Mouse (Mus musculus) megakaryocyte, embryonic 14.5 days (primary cell): Measurements from ENCODE around the gene Spats1. TPM values are rescaled to one million over a fixed set of nuclear protein-coding genes. Genes with fewer than 3 reads are reported as not detected.

Experiments
- H3K27me3 ChIP-seq: replicated peaks from 2 replicates; pipeline ENCODE3; 2012; ENCODE audit warnings: inconsistent platforms
- H3K36me3 ChIP-seq: replicated peaks from 2 replicates; pipeline ENCODE3; 2012; ENCODE audit warnings: low read length, inconsistent platforms, mixed read lengths
- H3K4me1 ChIP-seq: 2 replicates; pipeline ENCODE4 v1.6.1; 2012; ENCODE audit warnings: inconsistent platforms
- H3K4me3 ChIP-seq: replicated peaks from 2 replicates; pipeline ENCODE3; 2012; ENCODE audit warnings: moderate library complexity, mild to moderate bottlenecking, inconsistent platforms
- H3K9me3 ChIP-seq: 2 replicates; pipeline ENCODE4 v1.6.1; 2012; ENCODE audit warnings: inconsistent platforms
- FLI1 ChIP-seq: IDR thresholded peaks from 2 replicates; pipeline ENCODE4 v1.6.1; 2012; ENCODE audit warnings: low read length, inconsistent platforms, mixed read lengths
- GATA1 ChIP-seq: IDR thresholded peaks from 3 replicates; pipeline ENCODE4 v1.6.1; 2012; ENCODE audit warnings: mixed read lengths, low read length, inconsistent platforms, borderline replicate concordance
- polyA plus RNA-seq: library from polyadenylated mRNA; stranded (reverse); fragments of >175 nt; gene quantifications from 2 replicates; pipeline ENCODE4 v1.2.3, GENCODE M21; 2012; ENCODE audit warnings: low replicate concordance; ENCODE audit not compliant: insufficient read depth

Spats1 gene
- polyA plus RNA-seq, 1 experiment: 0.34 TPM

DNA sequence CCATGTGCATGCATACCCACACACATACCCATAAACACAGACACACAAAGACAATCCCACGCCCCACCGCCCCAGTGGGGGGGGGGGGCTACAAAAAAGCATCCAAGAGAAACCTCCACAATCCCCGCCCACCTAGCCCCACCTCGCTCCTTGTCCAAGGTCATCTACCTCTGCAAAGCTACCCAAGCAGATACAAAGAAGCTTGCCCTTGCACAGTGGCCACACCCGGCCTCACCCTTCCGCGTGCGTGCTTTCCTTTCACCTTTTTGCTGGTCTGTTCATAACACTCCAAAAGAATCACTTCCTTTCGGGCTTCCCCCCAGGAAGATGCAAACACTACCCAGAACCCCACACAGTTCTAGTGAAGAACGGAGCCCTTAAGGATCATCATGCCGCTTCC lies 20.2 kb upstream of the Spats1 start:
- TF ChIP-seq FLI1 (no peak), GATA1 (no peak)
- peaks cover 62% of the 10 kb centered on the region for H3K27me3 ChIP-seq
- peaks cover 12% of the 10 kb centered on the region; the same call in 1 of the 2 replicates for H3K4me1 ChIP-seq
- H3K9me3 ChIP-seq: no peaks in the 10 kb centered on the region
- no peak overlapping the region for H3K4me3 ChIP-seq
- no peaks in the 10 kb centered on the region for H3K36me3 ChIP-seq

DNA sequence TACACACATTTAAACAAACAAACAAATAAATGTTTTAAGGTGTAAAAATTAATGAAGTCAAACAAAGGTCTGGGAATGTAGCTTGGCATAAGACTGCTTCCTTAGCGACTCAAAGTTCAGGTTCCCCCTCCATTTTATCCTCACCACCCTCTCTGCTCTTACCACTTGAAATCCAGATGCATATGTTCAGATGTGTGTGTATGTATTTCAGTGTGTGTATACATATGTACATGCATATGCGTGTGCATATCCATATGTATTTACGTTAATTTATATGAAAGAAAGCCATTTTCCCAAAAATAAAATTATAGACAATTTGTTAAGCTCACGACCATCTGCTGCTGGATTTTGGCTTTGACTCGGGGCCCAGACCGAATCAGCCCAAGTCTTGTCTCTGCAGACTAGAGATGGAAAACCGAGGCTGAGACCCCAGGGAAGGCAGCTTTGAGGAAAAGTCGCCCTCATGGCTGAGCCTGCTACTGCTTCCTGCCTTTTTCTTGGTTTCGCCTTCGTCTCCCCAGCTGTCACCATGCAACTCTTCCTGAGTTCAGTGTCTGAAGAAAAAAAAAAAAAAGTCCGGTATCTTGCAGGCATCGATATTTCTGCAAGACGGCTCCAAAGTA lies 15.4 kb upstream of the Spats1 start:
- no peak for TF ChIP-seq GATA1
- TF ChIP-seq FLI1: no peak
- H3K4me1 ChIP-seq: peaks cover 16% of the 10 kb centered on the region
- H3K27me3 ChIP-seq: peaks cover 60% of the 10 kb centered on the region
- no peaks in the 10 kb centered on the region for H3K9me3 ChIP-seq
- H3K4me3 ChIP-seq: no peak overlapping the region
- no peaks in the 10 kb centered on the region for H3K36me3 ChIP-seq

DNA sequence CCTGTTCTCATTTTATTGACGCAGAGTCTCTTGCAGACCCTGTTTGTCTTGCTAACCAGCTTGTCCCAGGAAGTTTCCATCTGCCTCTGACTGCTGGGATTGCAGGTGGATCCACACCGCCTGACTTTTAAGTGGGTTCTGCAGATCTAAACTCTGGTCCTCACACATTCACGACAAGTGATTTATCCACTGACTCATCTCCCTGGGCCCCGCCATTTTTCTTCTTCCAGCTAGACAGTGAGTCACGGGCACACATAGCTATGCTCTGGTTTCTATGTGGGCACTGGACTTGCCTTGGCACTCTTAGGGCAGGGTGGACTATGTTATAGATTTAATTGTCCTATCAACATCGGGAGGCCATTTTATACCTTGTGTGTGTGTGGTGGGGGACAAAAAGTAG lies 14.5 kb upstream of the Spats1 start:
- Histone ChIP-seq H3K36me3 (no peaks in the 10 kb centered on the region), H3K27me3 (peaks cover 61% of the 10 kb centered on the region), H3K4me1 (peaks cover 12% of the 10 kb centered on the region; the same call in 1 of the 2 replicates), H3K4me3 (no peak overlapping the region), H3K9me3 (no peaks in the 10 kb centered on the region)
- TF ChIP-seq FLI1: no peak

DNA sequence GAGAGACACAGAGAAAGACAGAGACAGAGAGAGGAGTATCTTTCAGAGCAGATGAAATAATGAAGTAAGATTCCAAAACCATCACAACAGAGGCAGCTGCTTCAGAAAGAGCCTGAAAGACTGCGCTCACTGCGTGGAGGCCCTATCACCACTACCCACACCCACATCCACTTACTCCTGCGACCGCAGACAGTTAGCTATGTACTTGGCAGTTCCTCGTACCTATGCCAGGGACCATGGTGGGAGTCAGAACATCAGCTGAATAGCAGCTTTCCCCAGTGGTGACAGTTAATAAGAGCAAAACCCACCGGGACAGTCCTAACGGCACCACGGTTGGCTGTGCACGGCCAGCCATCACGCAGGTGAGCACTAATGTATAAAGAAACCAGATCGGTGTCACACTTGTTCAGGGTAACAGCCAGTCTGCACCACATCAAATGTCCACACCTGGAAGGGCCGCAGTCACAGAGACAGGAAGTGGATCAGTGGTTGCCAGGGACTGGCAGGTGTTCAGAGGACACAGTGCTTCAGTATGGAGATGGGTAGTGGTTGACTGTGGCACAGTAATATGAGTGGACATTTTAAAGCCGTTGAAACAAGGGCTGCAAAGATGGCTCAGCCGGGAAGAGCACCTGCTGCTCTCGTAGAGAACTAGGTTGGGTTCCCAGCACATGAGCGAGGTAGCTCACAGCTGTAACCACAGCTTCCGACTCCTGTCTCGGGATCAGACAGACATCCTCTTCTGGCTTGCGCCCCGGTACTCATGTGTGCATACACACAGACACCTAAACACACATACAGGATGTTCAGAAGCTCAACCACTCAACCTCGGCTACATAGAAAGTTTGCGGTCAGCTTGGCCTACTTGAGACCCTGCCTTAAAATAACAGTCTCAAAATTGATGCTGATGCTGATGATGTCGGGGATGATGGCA lies 13.4 kb upstream of the Spats1 start:
- no peak overlapping the region for H3K4me3 ChIP-seq
- H3K9me3 ChIP-seq: no peaks in the 10 kb centered on the region
- peaks cover 56% of the 10 kb centered on the region for H3K27me3 ChIP-seq
- H3K4me1 ChIP-seq: peaks cover 9% of the 10 kb centered on the region; the same call in 1 of the 2 replicates
- TF ChIP-seq FLI1: no peak
- no peak for TF ChIP-seq GATA1
- H3K36me3 ChIP-seq: no peaks in the 10 kb centered on the region

DNA sequence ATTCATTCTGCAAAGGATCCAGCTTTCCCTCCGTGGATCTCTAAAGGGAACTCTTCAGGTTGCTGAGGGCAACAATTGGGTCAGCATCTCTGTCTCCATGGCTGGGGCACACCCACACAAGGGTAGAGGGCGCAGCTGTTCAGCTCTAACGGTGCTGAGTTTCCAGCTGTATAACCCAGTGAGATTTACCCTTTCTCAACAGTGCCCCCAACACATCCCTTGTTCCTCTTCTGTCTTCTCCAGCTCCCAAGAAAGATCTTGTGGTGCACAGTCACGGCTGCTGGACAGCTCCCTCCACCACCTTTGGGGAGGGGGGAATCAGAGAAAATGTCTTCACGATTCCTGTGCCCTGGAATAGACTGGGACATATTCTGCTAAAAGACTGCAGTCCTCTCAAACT lies 12.0 kb upstream of the Spats1 start:
- TF ChIP-seq FLI1: no peak
- no peak for TF ChIP-seq GATA1
- H3K4me1 ChIP-seq: peaks cover 9% of the 10 kb centered on the region; the same call in 1 of the 2 replicates
- no peaks in the 10 kb centered on the region for H3K36me3 ChIP-seq
- no peak overlapping the region for H3K4me3 ChIP-seq
- H3K9me3 ChIP-seq: 0 out of 2 replicates have a peak, but pooled peaks cover 2% of the 10 kb centered on the region
- H3K27me3 ChIP-seq: peaks cover 52% of the 10 kb centered on the region

DNA sequence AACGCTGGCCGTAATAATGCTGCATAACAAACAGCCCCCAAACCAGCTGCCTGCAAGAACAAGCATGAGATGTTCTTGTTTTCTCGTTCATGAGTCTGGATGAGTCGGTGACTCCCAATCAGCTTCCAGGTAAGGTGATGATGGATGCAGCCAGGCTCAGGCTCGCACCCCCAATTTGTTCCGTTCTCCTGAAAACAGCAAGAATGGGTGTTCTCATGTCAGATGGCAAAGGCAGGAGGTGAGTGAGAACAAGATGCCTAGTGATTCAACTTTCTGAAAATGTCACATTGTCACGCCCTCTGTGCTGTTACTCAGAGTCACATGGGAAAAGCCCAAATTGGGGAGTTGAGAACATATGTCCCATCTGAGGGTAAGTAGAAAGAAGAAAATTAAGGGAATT lies 10.4 kb upstream of the Spats1 start:
- H3K36me3 ChIP-seq: no peaks in the 10 kb centered on the region
- peaks cover 53% of the 10 kb centered on the region for H3K27me3 ChIP-seq
- peaks cover 16% of the 10 kb centered on the region for H3K9me3 ChIP-seq
- peaks cover 10% of the 10 kb centered on the region for H3K4me1 ChIP-seq
- TF ChIP-seq FLI1 (no peak), GATA1 (no peak)
- H3K4me3 ChIP-seq: no peak overlapping the region

DNA sequence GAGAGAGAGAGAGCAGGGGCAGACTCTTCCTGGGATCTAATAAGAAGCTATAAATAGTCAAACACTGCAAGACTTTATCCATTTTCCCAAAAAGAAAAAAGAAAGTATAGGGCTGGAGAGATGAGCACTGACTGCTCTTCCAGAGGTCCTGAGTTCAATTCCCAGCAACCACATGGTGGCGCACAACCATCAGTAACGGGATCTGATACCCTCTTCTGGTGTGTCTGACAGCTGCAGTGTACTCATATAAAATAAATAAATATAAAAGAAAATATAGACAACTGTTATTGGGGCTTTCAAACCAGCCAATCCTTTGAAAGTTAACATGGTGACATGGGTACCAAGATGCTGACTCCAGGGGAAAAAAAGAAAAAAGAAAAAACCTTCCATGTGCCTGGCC lies 5.2 kb upstream of the Spats1 start:
- peaks cover 62% of the 10 kb centered on the region for H3K27me3 ChIP-seq
- TF ChIP-seq GATA1: no peak
- no peak for TF ChIP-seq FLI1
- no peaks in the 10 kb centered on the region for H3K36me3 ChIP-seq
- H3K9me3 ChIP-seq: peaks cover 16% of the 10 kb centered on the region
- no peak overlapping the region for H3K4me3 ChIP-seq
- peaks cover 21% of the 10 kb centered on the region for H3K4me1 ChIP-seq

DNA sequence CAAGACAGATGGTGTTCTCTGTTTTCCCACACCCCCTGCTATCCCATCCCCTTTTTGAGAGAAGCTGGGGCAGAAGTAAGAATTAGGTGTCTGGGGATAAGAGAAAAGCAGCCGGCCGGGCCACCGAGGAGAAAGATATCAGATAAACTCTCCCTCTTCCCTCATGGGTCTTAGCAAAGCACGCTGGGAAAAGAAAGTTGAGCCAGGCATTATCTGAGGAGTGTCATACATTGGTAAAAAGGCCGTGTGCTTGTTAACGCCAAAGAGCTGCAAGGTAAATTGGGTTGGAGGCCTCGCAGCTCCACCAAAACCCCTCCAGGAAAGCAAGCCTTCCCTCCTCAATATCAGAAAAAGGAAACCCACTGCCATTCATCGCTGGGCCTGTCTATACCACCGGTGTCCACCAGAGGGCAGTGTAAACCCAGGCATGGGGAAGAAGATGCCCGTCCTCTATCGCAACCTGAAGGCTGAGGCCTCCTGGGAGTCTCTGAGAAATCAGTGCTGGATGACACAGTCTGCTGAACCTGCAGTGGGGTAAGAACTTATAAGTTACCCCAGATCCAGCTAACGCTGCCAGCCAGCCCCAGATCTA lies 3.1 kb upstream of the Spats1 start:
- Histone ChIP-seq H3K4me3 (peak overlapping the region; percentile 75), H3K4me1 (peaks cover 33% of the 10 kb centered on the region), H3K9me3 (peaks cover 16% of the 10 kb centered on the region), H3K36me3 (no peaks in the 10 kb centered on the region), H3K27me3 (peaks cover 68% of the 10 kb centered on the region)
- no peak for TF ChIP-seq FLI1
- no peak for TF ChIP-seq GATA1

DNA sequence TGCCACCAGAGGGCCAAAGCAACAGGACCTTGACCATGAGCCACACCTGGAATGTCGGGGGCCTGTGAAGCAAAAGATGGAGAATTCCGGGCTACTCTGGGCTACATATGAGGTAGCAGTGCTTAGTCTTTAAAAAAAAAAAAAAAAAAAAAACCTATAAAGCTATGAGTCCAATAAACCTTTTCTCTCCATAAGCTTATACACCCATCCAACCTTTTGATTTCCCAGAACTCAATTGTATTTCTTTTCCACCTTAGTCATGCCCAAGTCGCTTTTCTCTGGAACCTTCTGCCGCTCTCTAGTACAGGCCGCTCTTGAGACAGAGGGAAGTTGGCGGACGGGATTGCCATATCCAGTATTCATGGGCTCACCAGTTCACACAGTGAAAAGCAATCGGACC lies 1.1 kb downstream of the Spats1 start:
- Histone ChIP-seq H3K4me3 (peak overlapping the region; percentile 92), H3K36me3 (no peaks in the 10 kb centered on the region), H3K4me1 (peaks cover 50% of the 10 kb centered on the region), H3K9me3 (no peaks in the 10 kb centered on the region), H3K27me3 (peaks cover 50% of the 10 kb centered on the region)
- no peak for TF ChIP-seq GATA1

DNA sequence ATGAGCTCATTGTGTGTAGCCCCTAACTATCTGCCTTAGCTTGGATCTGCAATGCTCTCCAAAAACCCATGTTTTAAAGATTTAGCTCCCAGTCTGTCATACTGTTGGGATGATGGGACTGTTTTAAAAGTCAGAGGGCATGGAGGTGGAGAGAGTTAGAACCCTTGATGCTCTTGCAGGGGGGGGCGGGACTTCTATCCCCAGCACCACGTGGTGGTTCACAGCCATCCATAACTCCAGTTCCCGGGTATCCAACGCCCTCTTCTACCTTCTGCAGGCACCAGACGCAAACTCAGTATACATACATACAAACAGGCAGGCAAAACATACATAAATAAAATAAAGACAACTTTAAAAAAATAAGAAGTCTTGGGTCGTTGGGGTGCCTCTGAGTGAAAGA lies 1.5 kb downstream of the Spats1 start:
- Histone ChIP-seq H3K4me3 (no peak overlapping the region), H3K27me3 (peaks cover 48% of the 10 kb centered on the region), H3K9me3 (no peaks in the 10 kb centered on the region), H3K4me1 (peaks cover 50% of the 10 kb centered on the region), H3K36me3 (no peaks in the 10 kb centered on the region)
- TF ChIP-seq GATA1 (no peak), FLI1 (no peak)
